Mouse (Mus musculus): ENCODE results near the gene Crhr1.

DNA sequence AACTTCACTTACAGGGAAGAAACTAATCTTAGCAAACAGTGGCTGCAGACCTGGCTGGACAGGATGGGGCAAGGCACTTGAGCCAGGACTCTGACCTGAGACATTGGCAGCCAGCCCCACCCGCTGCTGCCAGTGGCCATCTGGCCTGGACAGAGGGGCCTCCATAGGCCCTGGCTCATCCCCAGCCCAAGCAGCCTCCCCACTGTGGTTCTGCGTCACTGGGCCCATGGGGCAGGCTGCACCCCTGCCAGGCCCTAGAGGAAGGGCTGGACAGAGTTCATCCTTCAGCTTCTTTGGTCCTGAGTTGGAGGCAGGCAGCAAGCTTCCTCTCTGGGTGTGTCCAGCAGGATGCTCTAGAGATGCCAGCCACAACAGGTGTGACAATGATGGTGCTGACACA is 57.4 kb downstream of the Crhr1 start:
- no peak for TF ChIP-seq CTCF (IDR thresholded peaks at IDR 0.05)
- no peak for TF ChIP-seq POLR2A (IDR thresholded peaks at IDR 0.05; ENCODE audit: insufficient read depth, low read depth, low read length)
